Mouse (Mus musculus) megakaryocyte-erythroid progenitor cell, adult 5-6 weeks (primary cell): ENCODE data around the gene Gpr18. TPM values are rescaled to one million over a fixed set of nuclear protein-coding genes. Genes with fewer than 3 reads are reported as not detected.

Experiments used
- ATAC-seq: replicated peaks from 2 replicates; pipeline ENCODE4 v1.8.0; 2016; ENCODE audit warnings: mild to moderate bottlenecking, inconsistent platforms; ENCODE audit not compliant: severe bottlenecking, poor library complexity, low FRiP score, low TSS enrichment
- total RNA-seq, 2 experiments: library from RNA; stranded (forward) in 1 of 2; stranded (reverse) in 1 of 2; fragments of 200-1000, 215-1000 nt in 1 of 2; fragments of >200 nt in 1 of 2; fragmentation: Nextera tagmentation in 1 of 2; gene quantifications; 2 replicates each; pipeline ENCODE4 v1.2.3; 2014 to 2017

The Gpr18 gene
- total RNA-seq, 2 experiments from 2014 or later = 0.70 to 1.0 TPM

GRCm38 (mm10) chr14:121865162-121865561 lies 50.4 kb downstream of the Gpr18 start:
- peak; percentile 76 for ATAC-seq

Other genes with a start within 250 kb of the Gpr18 start
- 4.4 and 17.7 TPM in 2 replicates for gene Dock9, start 117.9 kb downstream of the Gpr18 start, total RNA-seq (2014; fragmentation: Nextera tagmentation)
- gene Dock9, start 117.9 kb downstream of the Gpr18 start, total RNA-seq (2017) = 4.0 and 6.6 TPM in 2 replicates
- 14.0 and 14.8 TPM in 2 replicates for gene Ubac2, start 37.2 kb downstream of the Gpr18 start, total RNA-seq (2014; fragmentation: Nextera tagmentation)
- gene Ubac2, start 37.2 kb downstream of the Gpr18 start, total RNA-seq (2017) = 10.2 and 16.6 TPM in 2 replicates
- gene Gpr183, start 49.4 kb upstream of the Gpr18 start, total RNA-seq (2014; fragmentation: Nextera tagmentation) = 0.52 TPM in 1 of 2 replicates, not detected in the other
- 0.94 and 2.7 TPM in 2 replicates for gene Gpr183, start 49.4 kb upstream of the Gpr18 start, total RNA-seq (2017)
- gene Timm8a2, start 118.9 kb upstream of the Gpr18 start, total RNA-seq (2014; fragmentation: Nextera tagmentation) = not detected in 2 replicates
- not detected in 2 replicates for gene Timm8a2, start 118.9 kb upstream of the Gpr18 start, total RNA-seq (2017)
- 41.4 and 48.2 TPM in 2 replicates for gene Tm9sf2, start 191.3 kb upstream of the Gpr18 start, total RNA-seq (2014; fragmentation: Nextera tagmentation)
- gene Tm9sf2, start 191.3 kb upstream of the Gpr18 start, total RNA-seq (2017) = 81.3 and 82.5 TPM in 2 replicates